Mouse (Mus musculus): Measurements from ENCODE around the gene Dpagt1. TPM values are rescaled to one million over a fixed set of nuclear protein-coding genes. Genes with fewer than 3 reads are reported as not detected.
A peak's percentile ranks its signal among the peaks of the same experiment; 100 is the strongest.

The Dpagt1 gene
- polyA plus RNA-seq, 1 experiment from 2014 or later: 30.5 TPM

DNA sequence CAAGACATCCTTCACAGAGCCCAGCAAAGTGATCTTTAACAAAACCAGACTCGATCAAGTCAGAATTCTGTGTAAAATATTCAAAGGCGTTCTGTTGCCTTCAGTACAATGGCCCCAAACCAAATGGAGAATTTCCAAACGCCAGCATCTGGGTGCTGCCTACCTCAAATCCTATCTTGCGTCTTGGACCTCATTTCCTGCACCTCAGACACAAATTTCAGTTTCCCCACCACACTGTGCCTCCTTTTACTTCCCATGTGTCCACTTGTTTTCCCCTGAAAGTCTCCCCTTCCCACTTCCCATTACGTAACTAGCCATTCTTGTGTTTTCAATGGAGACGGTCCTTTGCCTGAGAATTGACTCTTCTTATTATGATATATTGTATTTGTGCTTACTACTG, 19.3 kb upstream of the Dpagt1 start:
- no peak overlapping the region for H3K27ac ChIP-seq (replicated peaks)
- no peak overlapping the region for H3K4me2 ChIP-seq
- H3K4me3 ChIP-seq (replicated peaks): no peak overlapping the region
- no peaks in the 10 kb centered on the region for H3K9me3 ChIP-seq (replicated peaks)
- peaks cover 21% of the 10 kb centered on the region for H3K36me3 ChIP-seq
- no peak for ATAC-seq (ENCODE audit: low FRiP score)
- 88% methylated on average over 6 of the region's 6 CpGs for WGBS
- no peaks in the 10 kb centered on the region for H3K27me3 ChIP-seq (replicated peaks)
- H3K4me1 ChIP-seq: peaks cover 21% of the 10 kb centered on the region
- no peak overlapping the region for H3K9ac ChIP-seq (replicated peaks)

- no peak for ATAC-seq (ENCODE audit: low FRiP score)
Measured at GRCm38 (mm10) chr9:44307248-44307647, 18.6 kb upstream of the Dpagt1 start.

DNA sequence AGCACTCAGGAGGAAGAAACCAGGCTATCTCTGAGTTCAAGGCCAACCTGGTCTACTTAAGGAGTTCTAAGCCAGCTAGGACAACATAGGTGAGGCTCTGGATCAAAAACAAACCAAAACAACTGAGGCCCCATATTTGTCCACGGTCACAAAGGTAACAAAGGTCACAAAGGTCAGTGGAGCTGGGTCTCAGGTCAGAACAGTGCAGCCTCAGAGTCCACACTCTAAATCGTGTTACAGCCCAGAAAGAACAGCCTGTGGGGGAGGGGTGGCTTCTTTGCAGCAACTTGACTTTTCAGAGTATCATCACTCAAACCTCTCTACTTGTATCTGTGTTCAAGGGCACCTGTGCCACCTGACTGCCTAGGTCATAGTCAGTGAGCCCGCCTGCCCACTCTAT, 16.1 kb upstream of the Dpagt1 start:
- peaks cover 4% of the 10 kb centered on the region for H3K4me1 ChIP-seq
- 65% methylated on average over 3 of the region's 3 CpGs for WGBS
- ATAC-seq (ENCODE audit: low FRiP score): no peak
- no peak overlapping the region for H3K27ac ChIP-seq (replicated peaks)
- H3K4me2 ChIP-seq: no peak overlapping the region
- peaks cover 31% of the 10 kb centered on the region for H3K36me3 ChIP-seq
- H3K9me3 ChIP-seq (replicated peaks): no peaks in the 10 kb centered on the region
- H3K9ac ChIP-seq (replicated peaks): no peak overlapping the region
- no peak overlapping the region for H3K4me3 ChIP-seq (replicated peaks)
- no peaks in the 10 kb centered on the region for H3K27me3 ChIP-seq (replicated peaks)

More at GRCm38 (mm10) chr9:44307248-44307647, 18.6 kb upstream of the Dpagt1 start:
- peaks cover 20% of the 10 kb centered on the region for H3K4me1 ChIP-seq
- WGBS: 81% methylated on average over 2 of the region's 2 CpGs
- no peak overlapping the region for H3K27ac ChIP-seq (replicated peaks)
- no peak overlapping the region for H3K9ac ChIP-seq (replicated peaks)
- no peak overlapping the region for H3K4me2 ChIP-seq
- H3K27me3 ChIP-seq (replicated peaks): no peaks in the 10 kb centered on the region
- H3K9me3 ChIP-seq (replicated peaks): no peaks in the 10 kb centered on the region
- H3K4me3 ChIP-seq (replicated peaks): no peak overlapping the region
- H3K36me3 ChIP-seq: peaks cover 13% of the 10 kb centered on the region

DNA sequence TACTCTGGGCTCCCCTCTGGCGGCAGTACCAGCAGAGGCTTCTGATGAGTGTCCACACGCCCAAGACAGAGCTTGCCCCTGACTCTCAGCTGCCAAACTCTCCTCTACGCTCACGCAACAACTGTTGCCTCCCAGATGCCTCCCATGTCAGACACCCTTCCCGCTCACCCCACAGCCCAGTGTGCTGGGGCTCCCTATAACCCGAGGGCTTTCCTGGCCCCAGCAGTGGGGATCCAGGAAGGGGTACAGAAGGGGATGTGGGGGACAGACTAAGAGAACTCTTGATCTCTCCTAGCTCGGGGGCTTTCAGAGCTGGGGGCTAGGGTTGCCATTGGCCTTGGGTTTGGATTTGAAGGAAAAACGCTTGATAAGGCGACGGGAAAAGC, 15.1 kb upstream of the Dpagt1 start:
- H3K4me3 ChIP-seq (replicated peaks): no peak overlapping the region
- no peaks in the 10 kb centered on the region for H3K4me1 ChIP-seq
- H3K9ac ChIP-seq (replicated peaks): no peak overlapping the region
- H3K27me3 ChIP-seq (replicated peaks): no peaks in the 10 kb centered on the region
- H3K9me3 ChIP-seq (replicated peaks): no peaks in the 10 kb centered on the region
- H3K27ac ChIP-seq (replicated peaks): no peak overlapping the region
- 39% methylated on average over 10 of the region's 10 CpGs for WGBS
- no peak for ATAC-seq (ENCODE audit: low FRiP score)
- peaks cover 41% of the 10 kb centered on the region for H3K36me3 ChIP-seq
- H3K4me2 ChIP-seq: no peak overlapping the region

- H3K4me1 ChIP-seq: no peaks in the 10 kb centered on the region
- peaks cover 48% of the 10 kb centered on the region for H3K36me3 ChIP-seq
- H3K9ac ChIP-seq (replicated peaks): no peak overlapping the region
- H3K4me2 ChIP-seq: no peak overlapping the region
- H3K4me3 ChIP-seq (replicated peaks): no peak overlapping the region
- peak overlapping the region; percentile 51; the same call in 1 of the 2 replicates for H3K27ac ChIP-seq (replicated peaks)
- H3K9me3 ChIP-seq (replicated peaks): no peaks in the 10 kb centered on the region
- WGBS: 11% methylated on average over 27 of the region's 27 CpGs
- H3K27me3 ChIP-seq (replicated peaks): no peaks in the 10 kb centered on the region
- no peak for ATAC-seq (ENCODE audit: low FRiP score)
Measured at GRCm38 (mm10) chr9:44311136-44312134, 14.4 kb upstream of the Dpagt1 start.

DNA sequence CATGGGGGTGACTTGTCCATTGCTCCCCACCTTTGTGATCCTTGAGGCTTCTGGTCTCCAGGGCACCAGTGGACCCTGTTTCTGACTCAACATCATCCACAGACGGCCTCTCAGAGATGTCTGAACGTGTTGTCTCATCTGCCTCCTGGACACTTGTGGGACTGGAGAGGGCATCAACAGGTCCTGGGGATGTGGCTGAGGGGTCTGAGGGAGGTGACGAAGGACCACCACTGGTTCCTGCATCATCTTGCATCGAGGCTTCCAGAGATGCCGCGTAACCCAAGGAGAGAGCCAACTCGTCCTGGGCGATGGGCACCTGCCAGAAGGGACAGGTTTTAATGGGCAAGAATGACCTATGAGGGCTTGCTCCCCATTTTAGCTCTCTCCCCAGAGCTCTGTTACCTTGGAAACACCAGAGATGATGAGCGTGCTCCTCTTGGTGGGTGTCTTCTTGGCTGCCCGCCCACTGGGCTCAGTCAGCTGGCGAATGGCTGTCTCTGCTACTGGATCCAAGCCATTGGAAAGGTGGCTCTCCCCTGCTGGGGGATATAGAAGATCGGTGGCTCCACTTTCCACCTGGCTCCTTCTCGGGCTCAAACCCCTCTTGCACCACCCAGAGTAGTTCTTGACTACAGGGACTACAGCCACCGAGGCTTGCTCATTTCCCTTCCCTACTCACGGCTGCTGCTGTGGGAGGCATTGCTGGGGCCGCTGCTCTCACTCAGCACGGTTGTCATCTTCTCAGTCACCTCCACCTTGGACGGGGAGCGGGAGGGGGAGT, 12.2 kb upstream of the Dpagt1 start:
- H3K4me1 ChIP-seq: peaks cover 18% of the 10 kb centered on the region
- no peak overlapping the region for H3K4me2 ChIP-seq
- H3K27me3 ChIP-seq (replicated peaks): no peaks in the 10 kb centered on the region
- H3K36me3 ChIP-seq: peaks cover 48% of the 10 kb centered on the region
- no peak overlapping the region for H3K4me3 ChIP-seq (replicated peaks)
- no peak for ATAC-seq (ENCODE audit: low FRiP score)
- H3K27ac ChIP-seq (replicated peaks): no peak overlapping the region
- WGBS: 77% methylated on average over 19 of the region's 19 CpGs
- no peaks in the 10 kb centered on the region for H3K9me3 ChIP-seq (replicated peaks)
- H3K9ac ChIP-seq (replicated peaks): no peak overlapping the region

DNA sequence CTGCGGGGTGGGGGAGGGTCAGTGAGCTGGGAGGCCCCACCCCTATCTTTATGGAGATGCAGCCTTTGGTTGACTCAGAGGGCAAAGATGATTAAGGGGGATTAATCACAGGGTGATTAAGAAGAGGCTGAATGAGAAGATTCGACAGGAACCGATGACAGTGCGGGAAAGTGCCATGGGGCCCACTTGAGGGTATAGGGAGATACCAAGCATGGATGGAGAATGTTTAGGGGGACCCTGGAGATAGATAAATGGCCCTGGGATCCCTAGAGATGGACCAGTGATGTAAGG, 11.6 kb upstream of the Dpagt1 start:
- Histone ChIP-seq H3K4me1 (peaks cover 24% of the 10 kb centered on the region), H3K4me3 (replicated peaks) (no peak overlapping the region), H3K27ac (replicated peaks) (no peak overlapping the region), H3K9me3 (replicated peaks) (no peaks in the 10 kb centered on the region), H3K27me3 (replicated peaks) (no peaks in the 10 kb centered on the region), H3K9ac (replicated peaks) (no peak overlapping the region), H3K4me2 (no peak overlapping the region), H3K36me3 (peaks cover 48% of the 10 kb centered on the region)
- no peak for ATAC-seq (ENCODE audit: low FRiP score)
- 80% methylated on average over 4 of the region's 4 CpGs for WGBS

DNA sequence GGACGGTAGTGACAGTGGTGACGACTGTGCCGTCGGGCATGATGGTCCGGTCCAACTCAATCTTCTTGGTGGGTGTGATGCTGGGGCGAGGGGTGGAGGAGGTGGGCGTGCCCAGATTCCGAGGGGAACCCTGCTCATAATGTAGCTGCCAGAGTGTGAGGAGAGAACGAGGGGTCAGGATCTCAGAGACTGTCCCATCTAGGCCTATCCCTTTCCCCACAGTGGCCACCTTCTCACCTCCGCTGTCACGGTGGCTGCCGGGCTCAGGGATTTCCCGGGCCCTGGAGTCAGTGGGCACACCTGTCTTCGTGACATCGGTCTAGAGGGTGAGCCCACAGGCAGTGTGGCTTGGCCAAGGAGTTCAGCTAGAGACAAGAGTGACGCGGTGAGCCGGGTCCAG, 10.9 kb upstream of the Dpagt1 start:
- H3K9me3 ChIP-seq (replicated peaks): no peaks in the 10 kb centered on the region
- no peak overlapping the region for H3K9ac ChIP-seq (replicated peaks)
- 94% methylated on average over 18 of the region's 18 CpGs for WGBS
- no peak for ATAC-seq (ENCODE audit: low FRiP score)
- H3K36me3 ChIP-seq: peaks cover 48% of the 10 kb centered on the region
- peaks cover 28% of the 10 kb centered on the region for H3K4me1 ChIP-seq
- no peak overlapping the region for H3K27ac ChIP-seq (replicated peaks)
- no peaks in the 10 kb centered on the region for H3K27me3 ChIP-seq (replicated peaks)
- no peak overlapping the region for H3K4me3 ChIP-seq (replicated peaks)
- H3K4me2 ChIP-seq: no peak overlapping the region

DNA sequence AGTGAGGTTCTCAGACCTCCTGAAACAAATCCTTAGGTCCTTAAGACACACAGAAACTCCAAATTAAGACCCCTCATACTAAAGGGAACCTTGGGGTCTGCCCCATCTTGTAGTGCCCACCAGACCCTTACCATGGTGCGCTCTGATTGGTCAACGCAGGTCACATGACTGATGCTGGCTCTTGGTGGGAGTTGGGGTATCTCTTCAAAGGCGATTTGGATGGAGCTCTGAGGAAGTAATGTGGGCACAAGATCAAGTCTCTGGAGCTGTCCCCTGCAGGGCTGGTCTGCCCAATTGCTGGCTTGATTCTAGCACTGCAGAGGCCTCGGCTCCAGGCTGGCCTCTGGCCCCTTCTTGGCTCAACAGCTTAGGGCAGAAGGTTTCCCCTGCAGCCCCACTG, 8.4 kb upstream of the Dpagt1 start:
- WGBS: 75% methylated on average over 4 of the region's 4 CpGs
- H3K36me3 ChIP-seq: peaks cover 38% of the 10 kb centered on the region
- H3K9ac ChIP-seq (replicated peaks): 0 out of 2 replicates have a peak overlapping the region, but pooled peaks have one; percentile 78
- no peak overlapping the region for H3K4me3 ChIP-seq (replicated peaks)
- no peak overlapping the region for H3K27ac ChIP-seq (replicated peaks)
- H3K27me3 ChIP-seq (replicated peaks): no peaks in the 10 kb centered on the region
- peak overlapping the region; percentile 90 for H3K4me2 ChIP-seq
- ATAC-seq (ENCODE audit: low FRiP score): no peak
- H3K4me1 ChIP-seq: peaks cover 35% of the 10 kb centered on the region
- no peaks in the 10 kb centered on the region for H3K9me3 ChIP-seq (replicated peaks)

- Histone ChIP-seq H3K27me3 (replicated peaks) (no peaks in the 10 kb centered on the region), H3K4me3 (replicated peaks) (peak overlapping the region; percentile 66), H3K4me2 (peak overlapping the region; percentile 90), H3K27ac (replicated peaks) (no peak overlapping the region), H3K4me1 (peaks cover 35% of the 10 kb centered on the region), H3K36me3 (peaks cover 32% of the 10 kb centered on the region), H3K9ac (replicated peaks) (peak overlapping the region; percentile 78), H3K9me3 (replicated peaks) (no peaks in the 10 kb centered on the region)
- no peak for ATAC-seq (ENCODE audit: low FRiP score)
- WGBS: 73% methylated on average over 5 of the region's 5 CpGs
Measured at GRCm38 (mm10) chr9:44318076-44318825, 7.6 kb upstream of the Dpagt1 start.

GRCm38 (mm10) chr9:44318826-44319095, 7.1 kb upstream of the Dpagt1 start:
- Histone ChIP-seq H3K9ac (replicated peaks) (peak overlapping the region; percentile 78), H3K27me3 (replicated peaks) (no peaks in the 10 kb centered on the region), H3K9me3 (replicated peaks) (no peaks in the 10 kb centered on the region), H3K27ac (replicated peaks) (no peak overlapping the region), H3K4me2 (peak overlapping the region; percentile 90), H3K36me3 (peaks cover 27% of the 10 kb centered on the region), H3K4me3 (replicated peaks) (peak overlapping the region; percentile 66), H3K4me1 (peaks cover 35% of the 10 kb centered on the region)
- no peak for ATAC-seq (ENCODE audit: low FRiP score)
- 34% methylated on average over 3 of the region's 3 CpGs for WGBS
